Mouse (Mus musculus): ENCODE results near the gene Prss53. TPM values are rescaled to one million over a fixed set of nuclear protein-coding genes. Genes with fewer than 3 reads are reported as not detected.

The Prss53 gene
- total and polyA plus RNA-seq, 3 experiments = 0.15 to 0.77 TPM; not detected in 1

GRCm38 (mm10) chr7:127867641-127868040 is 23.1 kb downstream of the Prss53 start:
- Histone ChIP-seq H3K27ac (ENCODE audit: control insufficient read depth, low read depth, low read length) (no peak overlapping the region), H3K27me3 (ENCODE audit: control insufficient read depth in 1 of 2, insufficient read depth in 2 of 2, low read length in 2 of 2) (no peaks in the 10 kb centered on the region), H3K4me1 (ENCODE audit: control insufficient read depth in 1 of 2, insufficient read depth in 2 of 2, low read length in 2 of 2) (peaks cover 6 to 9% of the 10 kb centered on the region in 2 experiments), H3K4me3 (ENCODE audit: control insufficient read depth in 1 of 2, insufficient read depth in 1 of 2, low read depth in 2 of 2, low read length in 2 of 2) (no peak overlapping the region), H3K79me2 (ENCODE audit: control insufficient read depth, insufficient read depth, low read length, poor library complexity) (0 out of 2 replicates have a peak, but pooled peaks cover 6% of the 10 kb centered on the region), H3K9ac (ENCODE audit: control insufficient read depth, low read depth, low read length, poor library complexity, severe bottlenecking) (no peak overlapping the region), H3K36me3 (ENCODE audit: control insufficient read depth in 1 of 2, insufficient read depth in 2 of 2, low read length in 2 of 2) (peaks cover 2 to 9% of the 10 kb centered on the region in 2 experiments; a peak in 3 of 4 replicates), H3K9me3 (replicated peaks; ENCODE audit: insufficient read depth, low read length) (no peaks in the 10 kb centered on the region)
- TF ChIP-seq SMC3 (IDR thresholded peaks at IDR 0.05; ENCODE audit: low read depth, low read length) = no peak
- no peak for TF ChIP-seq GABPA (IDR thresholded peaks at IDR 0.05; ENCODE audit: low read depth, low read length)
- TF ChIP-seq SIN3A (IDR thresholded peaks at IDR 0.05; ENCODE audit: low read length) = no peak
- no peak for TF ChIP-seq USF1 (IDR thresholded peaks at IDR 0.05; ENCODE audit: low read depth, low read length)
- TF ChIP-seq JUND (IDR thresholded peaks at IDR 0.05; ENCODE audit: low read depth, low read length) = no peak
- TF ChIP-seq USF2 (IDR thresholded peaks at IDR 0.05; ENCODE audit: borderline replicate concordance in 1 of 2, insufficient read depth in 1 of 2, low read depth in 1 of 2, low read length in 2 of 2) = no peak
- TF ChIP-seq ZKSCAN1 (IDR thresholded peaks at IDR 0.05; ENCODE audit: low read depth, low read length) = no peak
- TF ChIP-seq MAX (IDR thresholded peaks at IDR 0.05; ENCODE audit: low read length) = no peak
- TF ChIP-seq POLR2AphosphoS2 (IDR thresholded peaks at IDR 0.05; ENCODE audit: low read length) = no peak
- TF ChIP-seq RCOR1 (IDR thresholded peaks at IDR 0.05; ENCODE audit: low read depth, low read length) = no peak
- TF ChIP-seq ETS1 (IDR thresholded peaks at IDR 0.05; ENCODE audit: low read depth, low read length) = no peak
- TF ChIP-seq ZNF384 (IDR thresholded peaks at IDR 0.05; ENCODE audit: low read depth, low read length) = no peak
- TF ChIP-seq ZC3H11A (IDR thresholded peaks at IDR 0.05; ENCODE audit: low read depth, low read length) = no peak
- TF ChIP-seq TAL1 (IDR thresholded peaks at IDR 0.05; ENCODE audit: low read length) = no peak
- TF ChIP-seq ELF1 (IDR thresholded peaks at IDR 0.05; ENCODE audit: low read depth, low read length) = no peak
- TF ChIP-seq EP300 (IDR thresholded peaks at IDR 0.05; ENCODE audit: low read depth in 1 of 2, low read length in 2 of 2) = no peak
- no peak for TF ChIP-seq RAD21 (IDR thresholded peaks at IDR 0.05; ENCODE audit: low read depth, low read length)
- TF ChIP-seq POLR2A (IDR thresholded peaks at IDR 0.05; ENCODE audit: control insufficient read depth in 1 of 2, insufficient read depth in 1 of 2, low read depth in 1 of 2, low read length in 2 of 2, poor library complexity in 1 of 2) = no peak
- no peak for DNase-seq (ENCODE audit: low read depth, low spot score)

GRCm38 (mm10) chr7:127866434-127866833 is 24.3 kb downstream of the Prss53 start:
- Histone ChIP-seq H3K36me3 (ENCODE audit: control insufficient read depth in 1 of 2, insufficient read depth in 2 of 2, low read length in 2 of 2) (peaks cover 2 to 9% of the 10 kb centered on the region in 2 experiments; a peak in 3 of 4 replicates), H3K27me3 (ENCODE audit: control insufficient read depth in 1 of 2, insufficient read depth in 2 of 2, low read length in 2 of 2) (no peaks in the 10 kb centered on the region), H3K27ac (ENCODE audit: control insufficient read depth, low read depth, low read length) (no peak overlapping the region), H3K4me3 (ENCODE audit: control insufficient read depth in 1 of 2, insufficient read depth in 1 of 2, low read depth in 2 of 2, low read length in 2 of 2) (no peak overlapping the region), H3K9ac (ENCODE audit: control insufficient read depth, low read depth, low read length, poor library complexity, severe bottlenecking) (no peak overlapping the region), H3K9me3 (replicated peaks; ENCODE audit: insufficient read depth, low read length) (no peaks in the 10 kb centered on the region), H3K4me1 (ENCODE audit: control insufficient read depth in 1 of 2, insufficient read depth in 2 of 2, low read length in 2 of 2) (peaks cover 6 to 9% of the 10 kb centered on the region in 2 experiments), H3K79me2 (ENCODE audit: control insufficient read depth, insufficient read depth, low read length, poor library complexity) (0 out of 2 replicates have a peak, but pooled peaks cover 2% of the 10 kb centered on the region)
- DNase-seq (ENCODE audit: low read depth, low spot score) = no peak
- no peak for TF ChIP-seq BHLHE40 (IDR thresholded peaks at IDR 0.05; ENCODE audit: borderline replicate concordance, low read depth, low read length)
- TF ChIP-seq MXI1 (IDR thresholded peaks at IDR 0.05; ENCODE audit: low read depth, low read length) = no peak
- no peak for TF ChIP-seq TCF12 (IDR thresholded peaks at IDR 0.05; ENCODE audit: low read depth, low read length)
- no peak for TF ChIP-seq MAFK (IDR thresholded peaks at IDR 0.05; ENCODE audit: borderline replicate concordance, low read depth, low read length)
- TF ChIP-seq CHD1 (IDR thresholded peaks at IDR 0.05; ENCODE audit: low read depth, low read length) = no peak
- no peak for TF ChIP-seq UBTF (IDR thresholded peaks at IDR 0.05; ENCODE audit: borderline replicate concordance, insufficient read depth, low read depth, low read length)
- TF ChIP-seq MAX (IDR thresholded peaks at IDR 0.05; ENCODE audit: low read length) = no peak
- no peak for TF ChIP-seq SIN3A (IDR thresholded peaks at IDR 0.05; ENCODE audit: low read length)
- TF ChIP-seq EP300 (IDR thresholded peaks at IDR 0.05; ENCODE audit: low read depth in 1 of 2, low read length in 2 of 2) = no peak
- TF ChIP-seq MEF2A (IDR thresholded peaks at IDR 0.05; ENCODE audit: extremely low read depth, insufficient replicate concordance, low read depth, low read length, poor library complexity, severe bottlenecking) = no peak
- no peak for TF ChIP-seq CTCF (IDR thresholded peaks at IDR 0.05 in 2 of 3, conservative IDR thresholded peaks at IDR 0.05 in 1 of 3; ENCODE audit: control insufficient read depth in 1 of 3, insufficient read depth in 1 of 3, low read depth in 2 of 3, low read length in 3 of 3, poor library complexity in 1 of 3, severe bottlenecking in 1 of 3)
- TF ChIP-seq USF1 (IDR thresholded peaks at IDR 0.05; ENCODE audit: low read depth, low read length) = no peak
- TF ChIP-seq KAT2A (conservative IDR thresholded peaks at IDR 0.05; ENCODE audit: low read depth, low read length) = no peak
- TF ChIP-seq ZMIZ1 (IDR thresholded peaks at IDR 0.05; ENCODE audit: low read depth, low read length) = no peak
- TF ChIP-seq GABPA (IDR thresholded peaks at IDR 0.05; ENCODE audit: low read depth, low read length) = no peak
- no peak for TF ChIP-seq HCFC1 (IDR thresholded peaks at IDR 0.05; ENCODE audit: low read depth, low read length)
- TF ChIP-seq MAZ (IDR thresholded peaks at IDR 0.05; ENCODE audit: low read depth, low read length) = no peak

Data from MEL (cell line).